Mouse (Mus musculus): ENCODE results near the gene Teddm2.

Teddm2 gene

DNA sequence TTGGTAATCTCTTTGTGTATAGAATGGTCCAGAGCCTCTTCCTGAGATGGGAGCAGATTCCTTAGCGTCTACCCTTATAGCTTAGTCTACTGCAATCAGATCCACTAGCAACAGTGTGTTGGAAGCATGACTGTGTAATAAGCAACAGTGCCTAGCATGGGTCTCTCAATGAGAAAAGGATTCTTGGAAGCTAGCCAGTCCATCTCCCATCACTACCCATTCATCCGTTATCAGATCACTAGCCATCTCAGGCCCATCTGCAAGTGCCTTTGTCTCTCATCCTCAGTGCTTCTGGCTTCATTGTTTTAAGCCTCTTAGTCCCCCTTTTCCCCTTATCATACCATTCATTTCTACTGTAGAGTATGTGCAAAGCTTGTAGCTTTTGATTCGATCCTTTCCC, 79.8 kb downstream of the Teddm2 start:
- DNase-seq (ENCODE audit: low read depth) = no peak

DNA sequence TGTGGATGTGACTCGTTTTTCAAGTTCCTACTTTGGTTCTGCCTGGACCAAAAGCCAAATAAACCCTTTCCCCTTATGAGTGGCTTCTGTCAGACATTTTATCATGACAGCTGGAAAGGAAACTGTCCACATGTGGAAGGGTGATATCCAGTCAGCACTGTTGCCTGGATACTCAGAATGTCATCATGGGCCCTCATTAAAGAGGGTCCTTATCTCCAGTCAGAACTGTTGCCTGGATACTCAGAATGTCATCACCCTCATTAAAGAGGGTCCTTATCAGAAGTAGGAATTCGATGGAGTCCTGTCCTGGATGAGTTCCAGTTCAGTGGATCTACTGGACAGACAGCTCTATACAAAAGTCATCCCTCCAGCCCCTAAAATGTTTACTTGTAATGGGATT, 85.8 kb downstream of the Teddm2 start:
- no peak for DNase-seq (ENCODE audit: low read depth)

DNA sequence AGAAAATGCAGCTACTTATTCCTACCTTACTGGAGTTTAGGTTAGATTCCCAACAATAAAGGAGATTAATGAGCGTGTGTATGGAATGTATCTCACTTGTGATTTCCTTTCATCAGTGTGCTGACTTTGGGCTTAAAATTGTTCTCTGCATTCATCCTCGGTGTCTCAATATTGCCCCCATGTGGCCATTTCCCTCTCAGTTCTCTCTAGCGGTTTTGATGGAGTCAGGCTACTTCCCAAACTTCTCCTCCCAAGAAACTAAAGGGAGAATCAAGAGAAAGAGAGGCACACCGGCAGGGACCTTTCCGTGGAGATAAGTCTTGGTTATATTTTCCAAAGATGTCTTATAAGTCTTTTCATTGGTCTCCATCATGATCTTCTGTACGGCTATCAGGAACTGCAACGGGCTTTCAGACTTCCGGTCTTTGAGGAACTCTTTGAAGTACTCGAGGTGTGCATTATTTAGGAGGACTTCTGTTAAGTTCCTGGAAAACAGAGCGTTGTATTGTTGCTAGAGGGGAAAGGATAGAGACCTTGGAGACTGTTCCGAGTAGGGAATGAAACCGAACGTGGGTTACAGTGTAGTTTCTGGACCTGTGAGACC, 92.5 kb downstream of the Teddm2 start:
- peak; percentile 82 for DNase-seq (ENCODE audit: low read depth)

DNA sequence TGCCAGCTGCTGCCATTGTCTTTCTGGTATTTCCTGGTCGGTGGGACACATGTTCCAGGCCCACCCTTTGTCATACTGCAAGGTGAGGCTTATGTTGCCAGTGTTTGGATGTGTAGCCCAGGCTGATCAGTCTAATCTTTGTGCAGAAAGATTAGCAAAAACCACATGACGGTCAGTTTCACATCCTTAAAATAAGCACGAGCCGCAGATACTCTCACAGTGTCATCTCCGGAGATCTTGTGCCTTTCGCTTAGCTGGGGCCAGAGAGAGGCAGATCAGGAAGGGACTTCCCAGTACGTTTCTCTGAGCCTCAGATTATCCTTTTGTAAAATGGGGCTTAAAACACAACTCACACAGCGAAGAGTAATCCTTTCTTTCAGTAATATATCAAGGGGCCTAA, 96.5 kb downstream of the Teddm2 start:
- DNase-seq (ENCODE audit: low read depth) = no peak

DNA sequence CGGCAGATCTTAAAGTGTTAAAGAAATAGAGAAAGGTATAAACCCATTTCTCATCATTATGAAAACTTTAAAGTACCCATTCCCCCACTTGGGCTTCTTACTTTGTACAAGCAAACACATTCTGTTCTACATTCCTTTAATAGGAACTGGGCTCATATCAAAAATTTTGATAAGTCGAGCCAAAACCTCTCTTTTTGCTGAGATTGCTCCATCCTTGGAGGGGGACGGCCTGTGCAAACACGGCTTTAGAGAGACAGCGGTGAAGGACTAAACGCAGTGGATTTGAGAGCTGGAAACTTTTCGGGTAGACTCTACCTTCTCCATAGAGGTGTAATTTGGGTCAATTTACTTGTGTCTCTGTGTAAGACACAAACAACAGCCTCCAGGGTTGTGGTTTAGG, 97.3 kb downstream of the Teddm2 start:
- no peak for DNase-seq (ENCODE audit: low read depth)
